Mouse (Mus musculus) thymus, adult 2 months (tissue): ENCODE data around the gene Rsg1.

Experiments
- CTCF ChIP-seq: fragments of 200-500 bp; IDR thresholded peaks from 2 replicates; pipeline ENCODE4 v1.5.1; 2012; ENCODE audit warnings: mild to moderate bottlenecking, control low read depth, low read length, moderate library complexity, borderline replicate concordance; ENCODE audit not compliant: control insufficient read depth, poor library complexity, insufficient read depth; ENCODE audit errors: extremely low read depth
- POLR2A ChIP-seq: fragments of 200-500 bp; IDR thresholded peaks from 2 replicates; pipeline ENCODE4 v1.6.1; 2012; ENCODE audit warnings: mild to moderate bottlenecking, low read length, control low read depth, moderate library complexity; ENCODE audit not compliant: control insufficient read depth, poor library complexity, insufficient read depth; ENCODE audit errors: extremely low read depth

GRCm38 (mm10) chr4:141268350-141268749 lies 54.6 kb downstream of the Rsg1 start:
- no peak for TF ChIP-seq CTCF
- no peak for TF ChIP-seq POLR2A
